Mouse (Mus musculus) midbrain, embryonic 16.5 days (tissue): ENCODE measurements around the gene Gm12695. TPM values are rescaled to one million over a fixed set of nuclear protein-coding genes. Genes with fewer than 3 reads are reported as not detected.

Source experiments
- ATAC-seq: fragments of 200-750 bp; cut with Nextera tagmentation; 2 replicates; pipeline ENCODE4 v1.8.0; 2017; ENCODE audit warnings: moderate TSS enrichment
- H3K27ac ChIP-seq: fragments of 300-500 bp; sonication (generic); 2 replicates; pipeline ENCODE4 v1.5.1; 2014; ENCODE audit warnings: mild to moderate bottlenecking, low read length, mixed read lengths
- H3K27me3 ChIP-seq: fragments of 300-500 bp; sonication (generic); 2 replicates; pipeline ENCODE4 v1.6.1; 2014; ENCODE audit warnings: low read depth, low read length, mixed read lengths; ENCODE audit not compliant: control insufficient read depth, insufficient read depth
- H3K36me3 ChIP-seq: fragments of 300-500 bp; sonication (generic); 2 replicates; pipeline ENCODE4 v1.6.1; 2014; ENCODE audit warnings: mild to moderate bottlenecking, low read length, moderate library complexity, mixed read lengths; ENCODE audit not compliant: control insufficient read depth, insufficient read depth
- H3K4me1 ChIP-seq: fragments of 300-500 bp; sonication (generic); 2 replicates; pipeline ENCODE4 v1.6.1; 2014; ENCODE audit warnings: mild to moderate bottlenecking, low read length, mixed read lengths; ENCODE audit not compliant: control insufficient read depth, insufficient read depth
- H3K4me2 ChIP-seq: fragments of 300-500 bp; sonication (generic); 2 replicates; pipeline ENCODE4 v1.6.1; 2014; ENCODE audit warnings: mild to moderate bottlenecking, low read length, mixed read lengths
- H3K4me3 ChIP-seq: fragments of 300-500 bp; sonication (generic); 2 replicates; pipeline ENCODE4 v1.5.1; 2014; ENCODE audit warnings: low read depth, mild to moderate bottlenecking, low read length, moderate library complexity, mixed read lengths
- H3K9ac ChIP-seq: fragments of 300-500 bp; sonication (generic); 2 replicates; pipeline ENCODE4 v1.6.1; 2014; ENCODE audit warnings: low read depth, low read length, mixed read lengths
- H3K9me3 ChIP-seq: fragments of 300-500 bp; sonication (generic); replicated peaks from 2 replicates; pipeline ENCODE4 v1.6.1; 2014; ENCODE audit warnings: mild to moderate bottlenecking, low read length, mixed read lengths; ENCODE audit not compliant: control insufficient read depth, poor library complexity, severe bottlenecking
- WGBS: fragments of 180-500 bp; shearing (Covaris S2); extraction: QIAGEN DNeasy Blood & Tissue Kit; methylation state at CpG from one replicate; pipeline ENCODE4 v1.1.7; 2014; 5-methylcytosine and 5-hydroxymethylcytosine counted together
- polyA plus RNA-seq: library from polyadenylated mRNA; unstranded; fragments of >200 nt; fragmentation: Nextera tagmentation; extraction: Ambion mirVana; gene quantifications from 2 replicates; pipeline ENCODE4 v1.2.1, GENCODE M21; 2015

The Gm12695 gene
- polyA plus RNA-seq, 1 experiment from 2014 or later: not detected

- Histone ChIP-seq H3K9ac (no peak overlapping the region), H3K27me3 (no peaks in the 10 kb centered on the region), H3K4me3 (no peak overlapping the region), H3K27ac (peak overlapping the region; percentile 58), H3K4me2 (no peak overlapping the region), H3K36me3 (no peaks in the 10 kb centered on the region), H3K4me1 (0 out of 2 replicates have a peak, but pooled peaks cover 3% of the 10 kb centered on the region), H3K9me3 (no peaks in the 10 kb centered on the region)
- WGBS: 23% methylated on average over 4 of the region's 4 CpGs
- ATAC-seq: peak; percentile 93
Measured at GRCm38 (mm10) chr4:96718977-96719966, 65.7 kb downstream of the Gm12695 start.

GRCm38 (mm10) chr4:96718503-96718902 is 66.5 kb downstream of the Gm12695 start:
- Histone ChIP-seq H3K27ac (peak overlapping the region; percentile 58), H3K4me2 (no peak overlapping the region), H3K4me1 (0 out of 2 replicates have a peak, but pooled peaks cover 3% of the 10 kb centered on the region), H3K9me3 (no peaks in the 10 kb centered on the region), H3K9ac (no peak overlapping the region), H3K36me3 (no peaks in the 10 kb centered on the region), H3K4me3 (no peak overlapping the region), H3K27me3 (no peaks in the 10 kb centered on the region)
- ATAC-seq: no peak

- H3K27me3 ChIP-seq: no peaks in the 10 kb centered on the region
- no peak overlapping the region for H3K9ac ChIP-seq
- no peak overlapping the region for H3K4me3 ChIP-seq
- no peaks in the 10 kb centered on the region for H3K36me3 ChIP-seq
- H3K4me1 ChIP-seq: no peaks in the 10 kb centered on the region
- no peak overlapping the region for H3K4me2 ChIP-seq
- 48% methylated on average over 2 of the region's 2 CpGs for whole genome bisulfite sequencing
- peak; percentile 62; the same call in 1 of the 2 replicates for ATAC-seq
- peak overlapping the region; percentile 53; the same call in 1 of the 2 replicates for H3K27ac ChIP-seq
- no peaks in the 10 kb centered on the region for H3K9me3 ChIP-seq
Measured at GRCm38 (mm10) chr4:96705281-96705951, 79.6 kb downstream of the Gm12695 start.

GRCm38 (mm10) chr4:96698218-96698561 is 86.8 kb downstream of the Gm12695 start:
- H3K4me1 ChIP-seq: peaks cover 10% of the 10 kb centered on the region
- no peaks in the 10 kb centered on the region for H3K36me3 ChIP-seq
- no peak overlapping the region for H3K9ac ChIP-seq
- no peak overlapping the region for H3K4me2 ChIP-seq
- no peaks in the 10 kb centered on the region for H3K27me3 ChIP-seq
- H3K27ac ChIP-seq: peak overlapping the region; percentile 42; the same call in 1 of the 2 replicates
- ATAC-seq: peak; percentile 56; the same call in 1 of the 2 replicates
- H3K9me3 ChIP-seq: no peaks in the 10 kb centered on the region
- no peak overlapping the region for H3K4me3 ChIP-seq
- 59% methylated on average over 5 of the region's 5 CpGs for WGBS

- Histone ChIP-seq H3K4me2 (peak overlapping the region; percentile 17; the same call in 1 of the 2 replicates), H3K27me3 (no peaks in the 10 kb centered on the region), H3K9me3 (no peaks in the 10 kb centered on the region), H3K4me1 (peaks cover 10% of the 10 kb centered on the region), H3K9ac (no peak overlapping the region), H3K4me3 (no peak overlapping the region), H3K27ac (peak overlapping the region; percentile 57), H3K36me3 (no peaks in the 10 kb centered on the region)
- WGBS: 54% methylated on average over 15 of the region's 15 CpGs
- ATAC-seq: peak; percentile 82
Measured at GRCm38 (mm10) chr4:96697511-96698217, 87.3 kb downstream of the Gm12695 start.

- Histone ChIP-seq H3K4me3 (no peak overlapping the region), H3K4me1 (peaks cover 10% of the 10 kb centered on the region), H3K4me2 (peak overlapping the region; percentile 42), H3K9ac (no peak overlapping the region), H3K36me3 (no peaks in the 10 kb centered on the region), H3K27me3 (no peaks in the 10 kb centered on the region), H3K9me3 (no peaks in the 10 kb centered on the region), H3K27ac (peak overlapping the region; percentile 57)
- 32% methylated on average over 13 of the region's 13 CpGs for WGBS
- ATAC-seq: peak; percentile 91
Measured at GRCm38 (mm10) chr4:96696614-96697360, 88.2 kb downstream of the Gm12695 start.

GRCm38 (mm10) chr4:96687358-96687803 is 97.6 kb downstream of the Gm12695 start:
- ATAC-seq: peak; percentile 67
- WGBS: 44% methylated on average over 2 of the region's 2 CpGs
- Histone ChIP-seq H3K36me3 (no peaks in the 10 kb centered on the region), H3K27ac (no peak overlapping the region), H3K9me3 (no peaks in the 10 kb centered on the region), H3K27me3 (no peaks in the 10 kb centered on the region), H3K9ac (no peak overlapping the region), H3K4me1 (no peaks in the 10 kb centered on the region), H3K4me2 (no peak overlapping the region), H3K4me3 (no peak overlapping the region)

GRCm38 (mm10) chr4:96683474-96683873 is 101.5 kb downstream of the Gm12695 start:
- 48% methylated on average over 2 of the region's 2 CpGs for WGBS
- ATAC-seq: peak; percentile 76; the same call in 1 of the 2 replicates
- Histone ChIP-seq H3K9me3 (no peaks in the 10 kb centered on the region), H3K9ac (no peak overlapping the region), H3K4me1 (no peaks in the 10 kb centered on the region), H3K4me2 (no peak overlapping the region), H3K27ac (no peak overlapping the region), H3K27me3 (no peaks in the 10 kb centered on the region), H3K4me3 (no peak overlapping the region), H3K36me3 (no peaks in the 10 kb centered on the region)
